Mouse (Mus musculus) bone marrow, adult 2 months (tissue): Measurements from ENCODE around the gene 1700013G24Rik.

Experiments
- CTCF ChIP-seq: fragments of 200-500 bp; IDR thresholded peaks from 2 replicates; pipeline ENCODE4 v1.5.1; 2011; ENCODE audit warnings: low read length, control low read depth; ENCODE audit not compliant: control insufficient read depth, insufficient read depth
- POLR2A ChIP-seq: fragments of 200-500 bp; IDR thresholded peaks from 2 replicates; pipeline ENCODE4 v1.6.1; 2011; ENCODE audit warnings: low read depth, mild to moderate bottlenecking, control low read depth, low read length, borderline replicate concordance; ENCODE audit not compliant: control insufficient read depth

GRCm38 (mm10) chr4:137483871-137484270 lies 30.8 kb downstream of the 1700013G24Rik start:
- TF ChIP-seq CTCF: no peak
- no peak for TF ChIP-seq POLR2A
